Mouse (Mus musculus): ENCODE data around the gene Gfpt1.
A peak's percentile ranks its signal among the peaks of the same experiment; 100 is the strongest.
"Not testable (repeated sequence)": the region's sequence is repeated elsewhere in the genome, so short reads cannot be mapped to it uniquely, and the experiment has no call there.

The Gfpt1 gene

DNA sequence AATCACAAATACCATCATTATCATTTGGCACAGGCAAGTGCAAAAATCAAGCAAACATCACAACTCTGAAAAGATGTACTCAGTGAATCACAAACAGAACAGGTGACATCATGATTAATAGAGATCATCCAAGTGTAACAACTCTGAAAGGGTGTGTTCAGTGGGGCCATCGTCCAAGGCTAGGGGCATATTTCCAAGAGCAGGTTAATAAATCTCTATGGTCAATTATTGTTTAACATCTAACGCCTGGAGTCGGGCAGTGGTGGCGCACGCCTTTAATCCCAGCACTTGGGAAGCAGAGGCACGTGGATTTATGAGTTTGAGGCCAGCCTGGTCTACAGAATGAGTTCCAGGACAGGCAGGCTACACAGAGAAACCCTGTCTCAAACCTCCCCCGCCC is 11.3 kb upstream of the Gfpt1 start:
- H3K27me3 ChIP-seq (ENCODE audit: control insufficient read depth, insufficient read depth, low read length, poor library complexity, severe bottlenecking); H3K36me3 ChIP-seq (ENCODE audit: control insufficient read depth, insufficient read depth, low read length, poor library complexity, severe bottlenecking); DNase-seq (ENCODE audit: low read depth, low spot score): not testable (repeated sequence)

DNA sequence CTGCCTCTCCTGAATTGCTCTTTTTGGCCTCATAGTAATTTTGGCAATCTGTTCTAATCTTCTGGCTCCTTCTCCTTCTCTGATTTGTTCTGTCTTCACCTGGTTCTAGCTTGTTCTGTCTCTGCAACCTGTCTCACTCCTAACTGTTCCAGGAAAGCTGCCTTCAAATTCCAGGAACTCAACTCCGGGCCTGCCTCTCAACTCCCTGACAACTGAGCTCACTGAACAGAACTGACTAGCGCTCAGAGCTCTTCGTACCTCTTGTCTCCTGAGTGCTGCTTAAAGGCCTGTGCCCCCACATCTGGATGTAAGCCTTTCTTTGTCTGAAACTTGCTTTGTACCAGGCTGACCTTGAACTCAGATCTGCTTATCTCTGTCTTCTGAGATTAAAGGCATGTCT is 10.2 kb upstream of the Gfpt1 start:
- Histone ChIP-seq H3K27me3 (ENCODE audit: control insufficient read depth, insufficient read depth, low read length, poor library complexity, severe bottlenecking) (no peaks in the 10 kb centered on the region), H3K36me3 (ENCODE audit: control insufficient read depth, insufficient read depth, low read length, poor library complexity, severe bottlenecking) (peaks cover 7% of the 10 kb centered on the region; the same call in 1 of the 2 replicates)
- DNase-seq (ENCODE audit: low read depth, low spot score): no peak

- H3K36me3 ChIP-seq (ENCODE audit: control insufficient read depth, insufficient read depth, low read length, poor library complexity, severe bottlenecking): no peaks in the 10 kb centered on the region
- H3K27me3 ChIP-seq (ENCODE audit: control insufficient read depth, insufficient read depth, low read length, poor library complexity, severe bottlenecking): no peaks in the 10 kb centered on the region
Observed at GRCm38 (mm10) chr6:87034395-87034794, 8.3 kb upstream of the Gfpt1 start.

GRCm38 (mm10) chr6:87037826-87038620 is 4.6 kb upstream of the Gfpt1 start:
- no peaks in the 10 kb centered on the region for H3K27me3 ChIP-seq (ENCODE audit: control insufficient read depth, insufficient read depth, low read length, poor library complexity, severe bottlenecking)
- peak; percentile 15 for DNase-seq (ENCODE audit: low read depth, low spot score)

More at GRCm38 (mm10) chr6:87034395-87034794, 8.3 kb upstream of the Gfpt1 start:
- DNase-seq (ENCODE audit: low read depth, low spot score): no peak

DNA sequence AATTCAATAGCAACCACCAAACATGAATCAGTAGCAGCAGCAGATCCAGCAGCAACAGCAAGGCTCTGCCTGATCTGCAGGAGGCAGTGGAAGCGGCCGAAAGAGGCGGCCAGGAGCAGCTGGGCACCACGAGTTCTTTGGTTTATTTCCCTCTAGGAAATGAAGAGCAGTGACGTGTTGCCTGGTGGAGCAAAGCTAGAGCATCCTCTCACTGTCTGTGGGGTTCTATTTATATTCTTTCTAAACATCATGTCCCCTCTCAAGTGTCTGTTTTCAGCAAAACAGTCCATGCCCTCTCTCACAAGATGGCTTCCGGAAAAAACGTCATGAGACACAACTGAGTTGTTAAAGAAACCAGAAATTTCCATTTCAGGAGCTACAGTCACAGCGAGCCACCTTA is 3.5 kb upstream of the Gfpt1 start:
- DNase-seq (ENCODE audit: low read depth, low spot score): no peak
- Histone ChIP-seq H3K27me3 (ENCODE audit: control insufficient read depth, insufficient read depth, low read length, poor library complexity, severe bottlenecking) (no peaks in the 10 kb centered on the region), H3K36me3 (ENCODE audit: control insufficient read depth, insufficient read depth, low read length, poor library complexity, severe bottlenecking) (no peaks in the 10 kb centered on the region)

More at GRCm38 (mm10) chr6:87037826-87038620, 4.6 kb upstream of the Gfpt1 start:
- no peaks in the 10 kb centered on the region for H3K36me3 ChIP-seq (ENCODE audit: control insufficient read depth, insufficient read depth, low read length, poor library complexity, severe bottlenecking)

DNA sequence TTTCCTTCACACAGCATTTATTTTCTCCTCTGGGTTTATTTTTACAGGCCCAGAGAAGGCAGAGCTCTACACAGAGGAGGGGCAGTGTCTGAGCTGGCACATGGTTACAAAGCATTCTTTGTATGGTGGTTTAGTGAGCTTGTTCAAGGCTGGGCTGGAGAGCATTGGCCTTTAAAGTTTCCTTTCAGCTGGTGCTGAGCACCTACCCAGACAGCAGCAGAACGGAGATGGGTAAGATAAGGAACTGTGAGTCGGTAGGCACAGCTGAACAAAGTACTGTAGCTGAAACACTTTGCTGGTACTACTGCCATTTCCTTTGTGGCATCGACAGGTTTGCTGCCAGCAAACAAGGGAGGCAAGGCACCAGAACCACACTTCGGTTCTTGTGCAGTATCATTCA is 1.7 kb upstream of the Gfpt1 start:
- peak; percentile 15 for DNase-seq (ENCODE audit: low read depth, low spot score)
- H3K27me3 ChIP-seq (ENCODE audit: control insufficient read depth, insufficient read depth, low read length, poor library complexity, severe bottlenecking): no peaks in the 10 kb centered on the region
- H3K36me3 ChIP-seq (ENCODE audit: control insufficient read depth, insufficient read depth, low read length, poor library complexity, severe bottlenecking): no peaks in the 10 kb centered on the region

- DNase-seq (ENCODE audit: low read depth, low spot score): no peak
- H3K27me3 ChIP-seq (ENCODE audit: control insufficient read depth, insufficient read depth, low read length, poor library complexity, severe bottlenecking): no peaks in the 10 kb centered on the region
- no peaks in the 10 kb centered on the region for H3K36me3 ChIP-seq (ENCODE audit: control insufficient read depth, insufficient read depth, low read length, poor library complexity, severe bottlenecking)
Observed at GRCm38 (mm10) chr6:87041431-87041830, 1.2 kb upstream of the Gfpt1 start.

DNA sequence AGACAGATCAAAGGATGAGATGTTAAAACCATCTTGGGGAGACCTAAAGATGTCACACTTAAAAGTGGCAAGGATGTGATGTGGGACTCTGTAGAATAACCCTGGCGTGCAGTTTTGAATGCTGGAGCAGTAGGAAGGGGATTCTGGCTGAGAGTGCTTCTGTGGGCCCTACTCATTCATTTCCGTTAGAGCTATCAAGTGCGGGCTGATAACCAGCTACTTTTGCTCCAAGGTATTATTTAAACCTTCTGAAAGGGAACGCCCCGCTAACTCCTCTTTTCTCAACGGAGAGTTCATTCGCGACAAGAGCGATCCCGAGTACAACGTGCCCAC is 676 bp upstream of the Gfpt1 start:
- Histone ChIP-seq H3K36me3 (ENCODE audit: control insufficient read depth, insufficient read depth, low read length, poor library complexity, severe bottlenecking) (no peaks in the 10 kb centered on the region), H3K27me3 (ENCODE audit: control insufficient read depth, insufficient read depth, low read length, poor library complexity, severe bottlenecking) (no peaks in the 10 kb centered on the region)
- DNase-seq (ENCODE audit: low read depth, low spot score): no peak

- Histone ChIP-seq H3K27me3 (ENCODE audit: control insufficient read depth, insufficient read depth, low read length, poor library complexity, severe bottlenecking) (no peaks in the 10 kb centered on the region), H3K36me3 (ENCODE audit: control insufficient read depth, insufficient read depth, low read length, poor library complexity, severe bottlenecking) (no peaks in the 10 kb centered on the region)
- DNase-seq (ENCODE audit: low read depth, low spot score): no peak
Observed at GRCm38 (mm10) chr6:87043131-87043516, 478 bp downstream of the Gfpt1 start.

GRCm38 (mm10) chr6:87044895-87045294 is 2.2 kb downstream of the Gfpt1 start:
- Histone ChIP-seq H3K36me3 (ENCODE audit: control insufficient read depth, insufficient read depth, low read length, poor library complexity, severe bottlenecking) (0 out of 2 replicates have a peak, but pooled peaks cover 3% of the 10 kb centered on the region), H3K27me3 (ENCODE audit: control insufficient read depth, insufficient read depth, low read length, poor library complexity, severe bottlenecking) (no peaks in the 10 kb centered on the region)
- DNase-seq (ENCODE audit: low read depth, low spot score): no peak

- DNase-seq (ENCODE audit: low read depth, low spot score): no peak
- H3K36me3 ChIP-seq (ENCODE audit: control insufficient read depth, insufficient read depth, low read length, poor library complexity, severe bottlenecking): 0 out of 2 replicates have a peak, but pooled peaks cover 3% of the 10 kb centered on the region
- H3K27me3 ChIP-seq (ENCODE audit: control insufficient read depth, insufficient read depth, low read length, poor library complexity, severe bottlenecking): no peaks in the 10 kb centered on the region
Observed at GRCm38 (mm10) chr6:87045507-87045906, 2.9 kb downstream of the Gfpt1 start.

- H3K27me3 ChIP-seq (ENCODE audit: control insufficient read depth, insufficient read depth, low read length, poor library complexity, severe bottlenecking); H3K36me3 ChIP-seq (ENCODE audit: control insufficient read depth, insufficient read depth, low read length, poor library complexity, severe bottlenecking); DNase-seq (ENCODE audit: low read depth, low spot score): not testable (repeated sequence)
Observed at GRCm38 (mm10) chr6:87048712-87049111, 6.1 kb downstream of the Gfpt1 start.

GRCm38 (mm10) chr6:87051886-87052425 is 9.3 kb downstream of the Gfpt1 start:
- DNase-seq (ENCODE audit: low read depth, low spot score): no peak
- no peaks in the 10 kb centered on the region for H3K27me3 ChIP-seq (ENCODE audit: control insufficient read depth, insufficient read depth, low read length, poor library complexity, severe bottlenecking)
- 0 out of 2 replicates have a peak, but pooled peaks cover 4% of the 10 kb centered on the region for H3K36me3 ChIP-seq (ENCODE audit: control insufficient read depth, insufficient read depth, low read length, poor library complexity, severe bottlenecking)

- DNase-seq (ENCODE audit: low read depth, low spot score): no peak
- H3K27me3 ChIP-seq (ENCODE audit: control insufficient read depth, insufficient read depth, low read length, poor library complexity, severe bottlenecking): no peaks in the 10 kb centered on the region
- 0 out of 2 replicates have a peak, but pooled peaks cover 4% of the 10 kb centered on the region for H3K36me3 ChIP-seq (ENCODE audit: control insufficient read depth, insufficient read depth, low read length, poor library complexity, severe bottlenecking)
Observed at GRCm38 (mm10) chr6:87054193-87054592, 11.5 kb downstream of the Gfpt1 start.

DNA sequence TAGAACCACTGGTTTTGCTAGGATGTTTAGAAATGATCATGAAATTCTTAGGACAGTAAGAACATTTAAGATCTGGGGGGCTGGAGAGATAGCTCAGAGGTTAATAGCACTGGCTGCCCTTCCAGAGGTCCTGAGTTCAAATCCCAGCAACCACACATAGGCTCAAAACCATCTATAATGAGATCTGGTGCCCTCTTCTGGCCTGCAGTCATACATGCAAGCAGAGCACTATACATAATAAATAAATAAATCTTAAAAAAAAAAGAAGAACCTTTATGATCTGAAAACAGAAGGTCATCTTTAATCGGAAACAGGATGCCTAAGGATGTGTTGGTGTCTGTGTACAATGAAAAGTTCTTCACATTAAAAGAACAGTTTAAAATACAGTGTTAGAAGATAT is 17.1 kb downstream of the Gfpt1 start:
- DNase-seq (ENCODE audit: low read depth, low spot score): no peak
- H3K36me3 ChIP-seq (ENCODE audit: control insufficient read depth, insufficient read depth, low read length, poor library complexity, severe bottlenecking): 0 out of 2 replicates have a peak, but pooled peaks cover 5% of the 10 kb centered on the region
- H3K27me3 ChIP-seq (ENCODE audit: control insufficient read depth, insufficient read depth, low read length, poor library complexity, severe bottlenecking): no peaks in the 10 kb centered on the region
